In genomic region chr16:26041021-26041928, GRCm38 (mm10) we compare ENCODE assay signal across 8 mouse cellular contexts.
DNase-seq lines count a peak whose midpoint lies in the region; ATAC-seq lines count a peak whose summit lies in the region.

No protein-coding gene starts in this region.

- peak; percentile 17 for DNase-seq in left cerebral cortex, adult 11 months (ENCODE audit: low spot score)
- no peak for DNase-seq in left cerebral cortex, postnatal 4 days
- DNase-seq in heart, postnatal 10 days, result peak; percentile 65 to 74
- peak; percentile 28 for DNase-seq in lung, postnatal 25 days (ENCODE audit: low spot score)
- no peak for DNase-seq in thymus, postnatal 4 days
- DNase-seq in cerebellum, adult 8-10 months, result no peak
- DNase-seq in kidney, adult 9 months, result no peak

- intact Hi-C loops in left cerebral cortex, postnatal 4 days (cut with DNase I), result no loop called here
- intact Hi-C loops in heart, postnatal 10 days (cut with DNase I), result no loop called here

- ATAC-seq in common myeloid progenitor, adult 5-6 weeks (replicated peaks; ENCODE audit: low read depth, poor library complexity, severe bottlenecking), result peak; percentile 96

Comparison
In these comparisons a context has a peak if more than half of its experiments do, and no peak if none do; other contexts are left out.
1. DNase-seq: peak in left cerebral cortex, adult 11 months (single experiment), heart, postnatal 10 days (2 of 2) and lung, postnatal 25 days (single experiment); none in left cerebral cortex, postnatal 4 days (single experiment), thymus, postnatal 4 days (single experiment), cerebellum, adult 8-10 months (single experiment) and kidney, adult 9 months (single experiment).